Mouse (Mus musculus): ENCODE measurements around the gene Msh5. TPM values are rescaled to one million over a fixed set of nuclear protein-coding genes. Genes with fewer than 3 reads are reported as not detected.

Gene Msh5
- polyA plus RNA-seq (2014; fragmentation: Nextera tagmentation; extraction: Ambion mirVana), result 3.0 and 3.2 TPM in 2 replicates

GRCm38 (mm10) chr17:35046681-35047455, at the start of gene Msh5:
TSS of gene Msh5 (minus strand) at chr17:35046745.
- Histone ChIP-seq H3K9me3 (replicated peaks; ENCODE audit: control insufficient read depth, low read length) (no peaks in the 10 kb centered on the region), H3K27ac (replicated peaks; ENCODE audit: low read depth, low read length) (peak within 1 kb of the TSS; percentile 48; the same call in 1 of the 2 replicates), H3K9ac (replicated peaks; ENCODE audit: low read length) (peak within 1 kb of the TSS; percentile 80), H3K4me2 (ENCODE audit: low read depth, low read length) (peak within 1 kb of the TSS; percentile 87), H3K36me3 (replicated peaks; ENCODE audit: control insufficient read depth, insufficient read depth, low read depth, low read length) (no peaks in the 10 kb centered on the region), H3K4me3 (ENCODE audit: low read depth, low read length) (peak within 1 kb of the TSS; percentile 41), H3K27me3 (ENCODE audit: control insufficient read depth, insufficient read depth, low read length) (no peaks in the 10 kb centered on the region), H3K4me1 (ENCODE audit: control insufficient read depth, insufficient read depth, low read length) (no peaks in the 10 kb centered on the region; the same call in 1 of the 2 replicates)
- DNase-seq (ENCODE audit: low spot score) (peak; percentile 100), ATAC-seq (replicated peaks; ENCODE audit: insufficient number of reproducible peaks, low FRiP score, low TSS enrichment, low read depth) (peak; percentile 97)
- WGBS, result 3% methylated on average over 31 of the region's 33 CpGs

GRCm38 (mm10) chr17:35094475-35095365, 48.2 kb upstream of the Msh5 start:
- WGBS, result 93% methylated on average over 15 of the region's 15 CpGs
- no peaks in the 10 kb centered on the region for H3K27me3 ChIP-seq (ENCODE audit: control insufficient read depth, insufficient read depth, low read length)
- no peak overlapping the region for H3K4me3 ChIP-seq (ENCODE audit: low read depth, low read length)
- peaks cover 7% of the 10 kb centered on the region for H3K36me3 ChIP-seq (replicated peaks; ENCODE audit: control insufficient read depth, insufficient read depth, low read depth, low read length)
- H3K27ac ChIP-seq (replicated peaks; ENCODE audit: low read depth, low read length), result no peak overlapping the region
- no peak overlapping the region for H3K4me2 ChIP-seq (ENCODE audit: low read depth, low read length)
- DNase-seq (ENCODE audit: low spot score), result no peak
- H3K4me1 ChIP-seq (ENCODE audit: control insufficient read depth, insufficient read depth, low read length), result peaks cover 3% of the 10 kb centered on the region
- no peaks in the 10 kb centered on the region for H3K9me3 ChIP-seq (replicated peaks; ENCODE audit: control insufficient read depth, low read length)
- no peak for ATAC-seq (replicated peaks; ENCODE audit: insufficient number of reproducible peaks, low FRiP score, low TSS enrichment, low read depth)
- no peak overlapping the region for H3K9ac ChIP-seq (replicated peaks; ENCODE audit: low read length)

- DNase-seq (ENCODE audit: low spot score), result no peak
- Histone ChIP-seq H3K36me3 (replicated peaks; ENCODE audit: control insufficient read depth, insufficient read depth, low read depth, low read length) (peaks cover 5% of the 10 kb centered on the region), H3K4me1 (ENCODE audit: control insufficient read depth, insufficient read depth, low read length) (peaks cover 3% of the 10 kb centered on the region), H3K4me2 (ENCODE audit: low read depth, low read length) (no peak overlapping the region), H3K4me3 (ENCODE audit: low read depth, low read length) (no peak overlapping the region), H3K9me3 (replicated peaks; ENCODE audit: control insufficient read depth, low read length) (no peaks in the 10 kb centered on the region), H3K27ac (replicated peaks; ENCODE audit: low read depth, low read length) (no peak overlapping the region), H3K27me3 (ENCODE audit: control insufficient read depth, insufficient read depth, low read length) (no peaks in the 10 kb centered on the region), H3K9ac (replicated peaks; ENCODE audit: low read length) (no peak overlapping the region)
- 88% methylated on average over 14 of the region's 14 CpGs for WGBS
- no peak for ATAC-seq (replicated peaks; ENCODE audit: insufficient number of reproducible peaks, low FRiP score, low TSS enrichment, low read depth)
These were observed 46.1 kb upstream of the Msh5 start for GRCm38 (mm10) chr17:35092403-35093198.

- peak overlapping the region; percentile 47 for H3K4me2 ChIP-seq (ENCODE audit: low read depth, low read length)
These were observed 43.8 kb upstream of the Msh5 start for GRCm38 (mm10) chr17:35090166-35090932.

GRCm38 (mm10) chr17:35088825-35089644, 42.5 kb upstream of the Msh5 start, which contains the start of gene Abhd16a:
TSS of gene Abhd16a (plus strand) at chr17:35089263.
- peak within 1 kb of the TSS; percentile 44 for H3K4me3 ChIP-seq (ENCODE audit: low read depth, low read length)
- 3% methylated on average over 63 of the region's 67 CpGs for WGBS
- H3K9ac ChIP-seq (replicated peaks; ENCODE audit: low read length), result peak within 1 kb of the TSS; percentile 88
- H3K27ac ChIP-seq (replicated peaks; ENCODE audit: low read depth, low read length), result peak within 1 kb of the TSS; percentile 87
- no peaks in the 10 kb centered on the region for H3K27me3 ChIP-seq (ENCODE audit: control insufficient read depth, insufficient read depth, low read length)
- ATAC-seq (replicated peaks; ENCODE audit: insufficient number of reproducible peaks, low FRiP score, low TSS enrichment, low read depth), result peak; percentile 96
- peaks cover 3% of the 10 kb centered on the region for H3K4me1 ChIP-seq (ENCODE audit: control insufficient read depth, insufficient read depth, low read length)
- peak; percentile 96 for DNase-seq (ENCODE audit: low spot score)
- no peaks in the 10 kb centered on the region for H3K9me3 ChIP-seq (replicated peaks; ENCODE audit: control insufficient read depth, low read length)
- H3K36me3 ChIP-seq (replicated peaks; ENCODE audit: control insufficient read depth, insufficient read depth, low read depth, low read length), result 0 out of 2 replicates have a peak, but pooled peaks cover 3% of the 10 kb centered on the region
- H3K4me2 ChIP-seq (ENCODE audit: low read depth, low read length), result peak within 1 kb of the TSS; percentile 47

More at GRCm38 (mm10) chr17:35090166-35090932, 43.8 kb upstream of the Msh5 start:
- H3K27ac ChIP-seq (replicated peaks; ENCODE audit: low read depth, low read length), result no peak overlapping the region
- peak overlapping the region; percentile 88 for H3K9ac ChIP-seq (replicated peaks; ENCODE audit: low read length)
- H3K4me3 ChIP-seq (ENCODE audit: low read depth, low read length), result peak overlapping the region; percentile 44
- H3K36me3 ChIP-seq (replicated peaks; ENCODE audit: control insufficient read depth, insufficient read depth, low read depth, low read length), result peaks cover 3% of the 10 kb centered on the region; the same call in 1 of the 2 replicates
- ATAC-seq (replicated peaks; ENCODE audit: insufficient number of reproducible peaks, low FRiP score, low TSS enrichment, low read depth) (no peak), DNase-seq (ENCODE audit: low spot score) (no peak)
- WGBS, result 70% methylated on average over 8 of the region's 8 CpGs
- peaks cover 3% of the 10 kb centered on the region for H3K4me1 ChIP-seq (ENCODE audit: control insufficient read depth, insufficient read depth, low read length)
- no peaks in the 10 kb centered on the region for H3K27me3 ChIP-seq (ENCODE audit: control insufficient read depth, insufficient read depth, low read length)
- no peaks in the 10 kb centered on the region for H3K9me3 ChIP-seq (replicated peaks; ENCODE audit: control insufficient read depth, low read length)

- ATAC-seq (replicated peaks; ENCODE audit: insufficient number of reproducible peaks, low FRiP score, low TSS enrichment, low read depth), result no peak
- H3K4me3 ChIP-seq (ENCODE audit: low read depth, low read length), result no peak overlapping the region
- H3K4me1 ChIP-seq (ENCODE audit: control insufficient read depth, insufficient read depth, low read length), result peaks cover 3% of the 10 kb centered on the region
- no peak overlapping the region for H3K9ac ChIP-seq (replicated peaks; ENCODE audit: low read length)
- no peaks in the 10 kb centered on the region for H3K9me3 ChIP-seq (replicated peaks; ENCODE audit: control insufficient read depth, low read length)
- 0 out of 2 replicates have a peak, but pooled peaks cover 3% of the 10 kb centered on the region for H3K36me3 ChIP-seq (replicated peaks; ENCODE audit: control insufficient read depth, insufficient read depth, low read depth, low read length)
- 51% methylated on average over 2 of the region's 2 CpGs for WGBS
- H3K27me3 ChIP-seq (ENCODE audit: control insufficient read depth, insufficient read depth, low read length), result no peaks in the 10 kb centered on the region
- no peak overlapping the region for H3K4me2 ChIP-seq (ENCODE audit: low read depth, low read length)
- DNase-seq (ENCODE audit: low spot score), result no peak
- H3K27ac ChIP-seq (replicated peaks; ENCODE audit: low read depth, low read length), result no peak overlapping the region
These were observed 41.6 kb upstream of the Msh5 start for GRCm38 (mm10) chr17:35088151-35088550.
